Mouse (Mus musculus): Measurements from ENCODE around the gene Btaf1. TPM values are rescaled to one million over a fixed set of nuclear protein-coding genes. Genes with fewer than 3 reads are reported as not detected.
"Not testable (repeated sequence)": the region's sequence is repeated elsewhere in the genome, so short reads cannot be mapped to it uniquely, and the experiment has no call there.

The Btaf1 gene
- total RNA-seq, 4 experiments from 2014 or later: 20.8 to 24.2 (median 22.5) TPM

DNA sequence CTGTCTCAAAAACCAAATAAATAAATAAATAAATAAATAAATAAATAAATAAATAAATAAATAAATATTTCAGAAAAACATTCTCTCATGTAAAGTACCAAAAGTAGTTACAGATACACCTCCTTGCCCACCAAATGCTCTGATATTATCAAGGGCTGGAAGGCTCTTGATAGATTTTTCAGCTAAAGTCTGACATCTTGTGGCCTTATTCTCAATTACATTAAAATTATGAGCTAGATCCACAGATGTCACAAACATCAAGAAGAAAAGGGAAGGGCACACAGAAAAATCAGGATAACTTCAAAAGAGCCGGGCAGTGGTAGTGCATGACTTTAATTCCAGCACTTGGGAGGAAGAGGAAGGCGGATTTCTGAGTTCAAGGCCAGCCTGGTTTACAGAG lies 3.9 kb upstream of the Btaf1 start:
- DNase-seq (ENCODE audit: low spot score in 2 of 2): no peak

DNA sequence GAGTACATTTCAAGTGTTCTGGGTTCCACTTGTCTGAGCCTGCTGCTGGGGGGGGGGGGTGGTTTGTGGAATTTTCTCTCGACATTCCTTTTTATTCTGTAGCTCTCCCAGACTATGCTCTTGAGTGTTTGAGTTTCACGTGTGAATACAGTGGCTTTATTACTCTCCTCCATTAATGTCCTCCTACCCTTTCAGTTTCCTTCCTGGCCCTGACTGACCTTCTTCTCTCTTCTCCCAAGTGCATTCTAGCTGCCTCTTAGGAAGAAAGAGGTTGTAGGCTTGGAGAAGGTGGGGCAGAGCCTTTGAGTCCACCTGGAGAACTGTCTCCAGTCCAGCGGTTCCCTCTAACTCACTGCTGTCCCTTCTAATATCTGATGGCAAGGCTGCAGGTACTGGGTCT lies 2.9 kb upstream of the Btaf1 start:
- DNase-seq (ENCODE audit: low spot score in 2 of 2): no peak

DNA sequence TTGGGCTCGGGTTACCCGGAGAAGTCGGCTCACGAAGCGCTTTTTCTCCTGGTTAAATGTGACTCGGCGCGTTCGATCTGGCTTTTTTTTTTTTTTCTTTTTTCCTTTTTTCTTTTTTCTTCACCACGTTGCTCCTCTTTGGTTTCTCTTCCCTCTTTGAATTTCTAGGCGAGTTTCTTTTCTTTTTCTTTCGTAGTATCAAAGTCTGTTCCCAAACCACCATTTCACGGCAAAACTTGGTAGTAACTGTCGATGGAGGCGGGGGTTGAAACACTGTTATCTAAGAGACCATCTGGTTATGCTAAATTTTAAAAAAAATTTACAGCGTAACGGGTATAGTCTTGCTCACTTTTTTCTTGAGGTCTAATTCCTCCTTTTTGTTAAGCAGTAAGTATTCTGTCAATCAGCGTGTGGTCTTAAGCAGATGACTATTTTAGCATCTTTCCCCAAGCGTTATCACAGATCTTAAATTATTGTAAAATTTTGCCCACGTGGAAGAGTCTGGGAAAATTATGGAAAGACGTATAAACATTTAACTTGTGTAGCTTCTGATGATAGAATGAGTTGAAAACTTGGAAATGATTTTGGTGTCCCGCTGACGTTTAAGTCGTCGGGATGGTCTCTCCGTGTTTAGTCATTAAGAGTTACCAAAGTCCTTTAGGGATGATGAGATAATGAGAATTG lies 816 bp downstream of the Btaf1 start:
- no peak for DNase-seq (ENCODE audit: low spot score in 2 of 2)

DNA sequence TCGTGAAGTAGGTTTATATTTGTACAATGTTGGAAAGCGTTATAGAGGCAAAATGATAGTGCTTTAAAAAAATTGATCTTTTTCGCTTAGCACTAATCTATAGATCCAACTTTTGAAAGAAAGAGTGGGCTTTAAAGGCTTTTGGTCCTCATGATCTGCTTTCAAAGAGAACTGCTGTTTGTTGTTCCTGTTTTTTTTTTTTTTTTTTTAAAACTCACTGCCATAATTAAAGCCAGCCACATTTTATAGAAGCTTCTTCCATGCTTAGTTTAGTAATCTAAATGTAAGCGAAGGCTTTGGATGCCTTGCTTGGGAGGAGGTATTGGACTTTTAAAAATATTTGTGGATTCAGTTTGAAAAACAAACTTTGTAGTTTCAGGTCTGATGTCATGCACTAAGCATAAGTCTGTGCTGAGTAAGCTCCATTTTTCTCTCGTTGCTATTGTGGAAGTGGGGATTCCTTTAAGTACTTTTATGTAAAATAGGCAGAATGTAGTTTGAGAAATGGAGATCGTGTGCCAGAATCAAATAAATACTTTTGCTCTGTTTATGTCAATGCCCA lies 2.0 kb downstream of the Btaf1 start:
- no peak for DNase-seq (ENCODE audit: low spot score in 2 of 2)

DNA sequence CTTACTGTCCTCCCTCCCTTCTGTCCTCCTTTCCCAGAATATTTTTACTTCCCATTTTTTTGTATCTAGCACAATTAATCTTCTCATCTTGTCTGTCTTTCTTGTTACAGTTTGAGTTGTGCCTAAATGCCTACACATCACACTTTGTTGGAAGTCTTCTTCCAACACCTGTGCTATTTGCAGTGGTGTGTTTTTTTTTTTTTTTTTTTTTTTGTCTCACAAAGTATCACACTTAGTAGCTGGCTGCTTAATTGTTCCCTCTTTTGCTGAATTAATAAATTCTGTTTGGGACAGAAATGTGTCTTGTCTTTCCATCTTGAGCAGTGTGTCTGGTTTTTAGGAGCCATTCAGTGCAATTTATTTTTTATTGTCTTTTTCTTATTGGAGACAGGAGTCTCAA lies 3.9 kb downstream of the Btaf1 start:
- no peak for DNase-seq (ENCODE audit: low spot score in 2 of 2)

DNA sequence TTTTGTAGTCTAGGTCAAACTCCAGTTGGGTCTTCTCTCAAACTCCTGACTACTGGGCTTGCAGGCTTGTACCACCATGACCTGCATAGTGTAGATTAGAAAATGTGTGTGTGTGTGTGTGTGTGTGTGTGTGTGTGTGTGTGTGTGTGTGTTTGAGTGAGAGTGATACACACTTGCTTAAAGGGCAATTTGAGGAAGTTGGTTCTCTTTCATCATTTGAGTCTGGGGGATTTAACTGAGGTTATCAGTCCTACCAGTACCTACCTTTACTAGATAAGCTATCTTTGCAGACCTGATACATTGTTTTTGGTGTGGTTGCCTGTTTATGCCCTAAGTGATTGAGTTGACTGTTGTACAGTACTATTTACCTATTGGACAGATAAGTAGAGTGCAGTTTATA lies 6.2 kb downstream of the Btaf1 start:
- DNase-seq (ENCODE audit: low spot score in 2 of 2): no peak

DNA sequence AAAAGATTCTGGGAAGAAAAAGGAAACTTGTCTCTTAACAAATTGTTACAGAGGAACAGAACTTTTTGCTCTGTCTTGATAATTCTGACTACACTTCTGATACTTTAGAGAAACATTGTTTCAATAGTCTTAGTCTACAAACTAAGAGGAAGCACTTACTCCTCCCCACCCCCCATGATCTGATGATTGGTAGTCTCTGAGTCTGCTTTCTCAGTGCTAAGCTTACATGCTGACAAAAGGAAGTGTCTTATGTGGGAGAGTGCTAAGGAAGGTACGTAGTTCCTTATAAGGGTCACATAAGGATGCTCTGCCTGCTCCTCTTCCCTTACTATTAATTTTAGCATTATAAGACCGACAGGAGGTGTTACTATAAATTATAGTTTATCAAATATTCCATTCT lies 6.7 kb downstream of the Btaf1 start:
- no peak for DNase-seq (ENCODE audit: low spot score in 2 of 2)

DNA sequence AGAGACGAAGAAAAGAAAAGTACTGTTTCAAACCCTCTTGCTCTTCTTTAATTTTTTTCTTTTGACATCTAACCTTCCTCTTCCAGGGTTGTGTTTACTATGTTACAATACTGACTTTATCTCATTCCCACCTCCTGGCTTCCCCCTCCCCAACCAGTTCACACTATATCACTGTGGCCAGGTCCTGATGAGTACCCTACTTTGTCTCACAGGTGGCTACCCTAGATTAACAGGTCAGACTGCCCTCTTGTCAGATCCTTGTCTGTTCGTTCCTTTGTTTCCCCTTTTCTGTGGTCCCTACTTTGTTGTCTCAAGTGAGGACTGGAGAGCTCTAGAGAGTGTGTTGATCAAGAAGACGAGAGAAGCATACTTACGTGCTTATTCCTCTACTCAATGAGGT lies 10.4 kb downstream of the Btaf1 start:
- no peak for DNase-seq (ENCODE audit: low spot score in 2 of 2)

DNA sequence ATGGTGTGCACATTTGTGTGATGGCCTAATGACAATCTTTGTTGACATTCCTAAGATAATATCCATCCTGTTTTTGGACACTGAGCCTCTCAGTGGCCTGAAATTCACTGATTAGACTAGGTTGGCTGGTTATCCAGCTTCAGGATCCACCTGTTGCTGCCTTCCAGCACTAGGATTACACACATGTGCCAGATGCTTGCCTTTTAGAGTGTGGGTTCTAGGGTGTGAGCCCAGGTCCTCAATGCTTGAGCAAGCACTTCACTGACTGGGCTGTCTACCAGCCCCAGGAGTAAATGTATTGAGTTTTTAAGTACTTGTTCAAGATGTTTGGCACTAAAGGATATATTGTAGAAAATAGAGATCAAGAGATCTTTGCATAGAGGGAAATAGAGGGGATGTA lies 12.1 kb downstream of the Btaf1 start:
- DNase-seq (ENCODE audit: low spot score in 2 of 2): no peak

DNA sequence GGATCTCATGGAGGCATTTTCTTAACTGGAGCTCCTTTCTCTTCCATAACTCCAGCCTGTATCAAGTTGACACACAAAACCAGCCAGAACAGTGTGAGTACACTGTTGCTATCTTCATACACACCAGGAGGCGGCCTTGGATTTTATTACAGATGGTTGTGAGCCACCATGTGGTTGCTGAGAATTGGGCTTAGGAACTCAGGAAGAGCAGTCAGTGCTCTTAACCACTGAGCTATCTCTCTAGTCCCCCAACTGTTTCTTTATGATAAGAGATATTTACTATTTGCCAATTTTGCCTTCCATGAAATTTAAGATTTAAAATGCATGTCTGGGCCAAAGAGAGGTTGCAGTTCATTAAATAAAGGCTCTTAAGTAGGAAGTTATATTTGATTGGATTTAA lies 14.2 kb downstream of the Btaf1 start:
- no peak for DNase-seq (ENCODE audit: low spot score in 2 of 2)

DNA sequence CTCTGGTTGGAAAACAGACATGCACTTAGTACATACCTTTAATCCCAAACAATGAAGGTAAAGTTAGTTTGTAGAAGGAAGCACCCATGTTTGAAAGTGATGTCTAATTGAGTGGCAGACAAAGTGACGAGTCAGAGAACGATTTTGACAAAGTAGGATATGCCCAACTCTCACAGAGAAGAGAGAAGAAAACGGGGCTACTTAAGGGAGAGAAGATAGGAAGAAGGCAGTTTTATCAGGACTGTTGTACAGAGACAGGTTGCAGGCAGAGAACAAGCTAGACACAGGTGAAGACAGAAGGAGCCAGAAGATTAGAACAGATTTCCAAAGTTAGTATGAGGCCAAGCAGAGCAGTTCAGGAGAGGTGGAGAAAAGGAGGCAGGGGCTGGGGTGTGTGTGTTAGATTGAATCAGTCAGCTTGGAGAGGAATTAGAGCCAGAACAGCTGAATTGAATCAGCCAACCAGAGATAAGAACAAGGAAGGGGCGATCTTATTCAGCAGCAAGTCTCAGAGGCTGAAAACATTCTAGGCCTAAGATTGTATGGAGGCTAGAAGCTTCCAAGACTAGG lies 27.8 kb downstream of the Btaf1 start:
- no peak for DNase-seq (ENCODE audit: low spot score in 2 of 2)

DNA sequence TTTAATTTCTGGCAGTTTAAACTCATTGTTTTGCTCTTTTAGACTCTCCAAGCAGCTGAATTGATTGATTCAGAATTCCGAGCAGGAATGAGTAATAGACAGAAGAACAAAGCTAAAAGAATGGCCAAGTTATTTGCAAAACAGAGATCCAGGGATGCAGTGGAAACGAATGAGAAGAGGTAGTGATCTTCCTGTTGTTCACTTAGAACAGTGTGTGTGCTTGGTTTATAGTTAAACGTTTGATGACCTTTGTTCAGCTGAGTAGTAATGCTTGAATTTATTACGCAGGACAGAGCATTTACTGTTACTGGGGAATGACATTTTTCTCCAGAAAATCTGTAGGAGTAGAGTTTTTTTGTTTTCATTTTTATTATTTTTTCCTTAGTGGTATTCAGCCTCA lies 32.5 kb downstream of the Btaf1 start:
- no peak for DNase-seq (ENCODE audit: low spot score in 2 of 2)

DNA sequence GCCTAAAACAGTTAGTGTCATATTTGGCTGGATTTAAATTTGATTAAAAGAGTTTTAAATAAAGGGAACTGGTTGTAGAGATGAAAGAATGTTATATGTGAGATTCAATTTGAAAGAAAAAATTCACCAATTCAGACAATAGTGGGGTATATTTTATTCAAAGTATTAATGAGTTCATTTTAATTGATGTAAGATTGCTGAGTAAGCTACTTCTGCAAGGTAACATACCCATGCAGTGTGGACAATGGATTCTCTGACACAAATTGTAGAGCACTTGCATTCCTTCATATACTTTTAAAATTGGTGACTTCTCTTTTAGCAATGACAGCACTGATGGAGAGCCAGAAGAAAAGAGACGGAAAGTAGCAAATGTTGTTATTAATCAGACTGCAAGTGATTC lies 35.4 kb downstream of the Btaf1 start:
- no peak for DNase-seq (ENCODE audit: low spot score in 2 of 2)

DNA sequence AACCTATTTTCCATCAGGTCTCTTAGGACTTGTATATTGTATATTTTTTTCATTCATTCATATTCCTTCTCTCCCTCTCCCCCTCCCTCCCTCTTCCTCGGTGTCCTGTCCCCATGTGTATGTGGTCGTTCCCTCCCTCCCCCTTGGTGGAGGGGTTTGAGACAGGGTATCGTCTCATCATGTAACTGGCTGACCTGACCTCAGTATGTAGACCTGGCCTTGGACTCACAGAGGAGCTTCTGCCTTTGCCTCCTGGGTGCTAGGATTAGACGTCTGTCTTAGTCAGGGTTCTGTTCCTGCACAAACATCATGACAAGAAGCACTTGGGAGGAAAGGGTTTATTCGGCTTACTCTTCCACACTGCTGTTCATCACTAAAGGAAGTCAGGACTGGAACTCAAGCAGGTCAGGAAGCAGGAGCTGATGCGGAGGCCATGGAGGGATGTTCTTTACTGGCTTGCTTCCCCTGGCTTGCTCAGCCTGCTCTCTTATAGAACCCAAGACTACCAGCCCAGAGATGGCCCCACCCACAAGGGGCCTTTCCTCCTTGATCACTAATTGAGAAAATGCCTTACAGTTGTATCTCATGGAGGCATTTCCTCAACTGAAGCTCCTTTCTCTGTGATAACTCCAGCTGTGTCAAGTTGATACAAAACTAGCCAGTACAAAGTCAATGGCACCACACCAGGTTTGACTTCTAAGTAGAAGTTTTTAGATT lies 36.8 kb downstream of the Btaf1 start:
- not testable (repeated sequence) for DNase-seq (ENCODE audit: low spot score in 2 of 2)

DNA sequence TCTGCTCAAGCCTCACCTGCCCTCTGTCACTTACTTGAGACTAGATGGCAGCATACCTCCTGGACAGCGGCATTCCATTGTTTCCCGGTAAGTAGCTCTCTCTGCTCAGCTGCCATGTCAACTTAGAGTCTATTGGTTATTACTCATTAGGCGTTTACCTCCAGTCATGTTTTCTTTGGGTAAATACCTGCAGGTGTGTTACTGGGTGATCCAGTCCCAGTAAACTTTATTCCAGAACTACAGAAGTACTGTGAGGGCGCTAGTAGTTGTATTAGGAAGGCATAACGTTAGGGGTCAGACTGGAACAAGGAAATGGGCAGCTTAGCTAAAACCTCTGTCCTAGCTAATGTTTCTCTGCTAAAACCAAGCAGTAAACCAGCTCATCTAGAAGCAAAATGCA lies 78.7 kb downstream of the Btaf1 start:
- DNase-seq (ENCODE audit: low spot score in 2 of 2): no peak

DNA sequence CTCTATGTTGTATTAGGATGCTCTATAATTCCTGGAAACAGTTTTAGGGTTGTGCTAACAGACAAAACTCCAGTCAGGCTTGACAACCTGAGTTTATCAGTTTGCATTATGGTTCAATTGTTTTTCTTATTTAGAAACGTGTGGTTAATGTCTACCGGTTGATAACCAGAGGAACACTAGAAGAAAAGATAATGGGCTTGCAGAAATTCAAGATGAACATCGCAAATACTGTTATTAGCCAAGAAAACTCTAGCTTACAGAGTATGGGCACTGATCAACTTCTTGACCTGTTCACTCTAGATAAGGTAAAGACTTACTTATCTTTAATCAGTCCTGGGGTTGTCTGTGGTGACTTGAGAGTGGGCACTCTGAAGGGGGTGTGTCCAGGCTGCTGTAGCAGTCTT lies 84.0 kb downstream of the Btaf1 start:
- no peak for DNase-seq (ENCODE audit: low spot score in 2 of 2)

DNA sequence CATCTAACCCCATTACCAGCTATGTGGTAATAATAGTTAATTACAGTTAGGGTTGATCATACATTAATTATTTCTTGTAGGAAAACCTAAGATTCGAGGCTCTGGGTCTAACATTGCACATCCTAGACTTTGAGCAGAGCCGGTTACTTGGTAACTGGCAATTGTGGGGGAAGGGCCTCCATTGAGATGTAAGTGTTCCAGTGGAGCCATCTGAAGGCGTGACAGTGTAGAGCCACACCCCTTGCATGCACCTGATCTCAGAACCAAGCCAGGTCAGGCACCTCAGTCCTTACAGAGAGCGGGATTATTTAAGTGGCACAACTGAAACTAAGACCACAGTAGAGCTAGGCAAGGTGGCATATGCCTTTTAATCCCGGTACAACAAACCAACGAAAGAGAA lies 87.6 kb downstream of the Btaf1 start:
- no peak for DNase-seq (ENCODE audit: low spot score in 2 of 2)

DNA sequence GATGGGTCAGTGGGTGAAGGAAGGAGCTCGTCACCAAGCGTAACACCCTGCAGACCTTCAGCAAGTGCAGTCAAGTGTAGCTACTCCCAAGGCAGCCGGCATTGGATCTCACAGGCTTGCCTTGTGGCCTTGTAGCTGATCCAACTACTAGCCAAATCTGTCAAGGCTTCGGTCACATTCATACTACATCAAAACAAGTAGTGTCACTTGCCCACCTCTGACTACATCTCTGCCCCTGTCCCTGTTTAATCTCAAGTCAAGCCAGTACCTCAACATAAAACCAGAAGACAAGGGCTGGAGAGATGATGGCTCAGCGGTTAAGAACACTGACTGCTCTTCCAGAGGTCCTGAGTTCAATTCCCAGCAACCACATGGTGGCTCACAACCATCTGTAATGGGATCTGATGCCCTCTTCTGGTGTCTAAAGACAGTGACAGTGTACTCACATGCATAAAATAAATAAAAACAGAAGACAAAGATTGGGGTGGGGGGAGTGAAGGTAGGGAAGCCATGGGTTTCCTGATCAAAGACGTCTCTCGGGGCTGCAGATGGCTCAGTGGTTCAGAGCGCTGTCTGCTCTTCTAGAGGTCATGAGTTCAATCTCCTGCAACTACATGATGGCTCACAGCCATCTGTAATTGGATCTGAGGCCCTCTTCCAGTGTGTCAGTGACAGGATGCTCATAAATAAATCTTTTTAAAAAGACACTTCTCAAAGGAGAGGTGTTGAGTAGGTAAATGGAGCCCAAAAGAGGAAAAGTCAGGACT lies 88.5 kb downstream of the Btaf1 start:
- no peak for DNase-seq (ENCODE audit: low spot score in 2 of 2)

DNA sequence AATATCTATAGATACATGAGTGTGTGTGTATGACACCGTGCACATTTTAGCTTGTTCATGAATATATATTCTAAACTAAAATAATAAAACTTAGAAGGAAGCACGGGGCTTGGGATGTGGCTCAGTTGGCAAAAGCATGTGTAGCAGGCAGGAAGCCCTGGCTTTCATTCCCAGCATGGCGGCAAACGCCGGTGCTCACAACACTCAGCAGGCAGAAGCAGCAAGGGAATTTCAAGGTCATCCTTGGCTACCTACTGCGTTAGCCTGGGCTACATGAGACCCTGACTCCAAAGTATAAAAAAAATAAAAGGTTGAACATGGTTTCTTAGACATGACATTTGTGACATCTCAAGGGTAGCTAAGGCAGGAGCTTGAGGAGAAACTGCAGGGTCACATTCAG lies 91.0 kb downstream of the Btaf1 start:
- DNase-seq (ENCODE audit: low spot score in 2 of 2): no peak

DNA sequence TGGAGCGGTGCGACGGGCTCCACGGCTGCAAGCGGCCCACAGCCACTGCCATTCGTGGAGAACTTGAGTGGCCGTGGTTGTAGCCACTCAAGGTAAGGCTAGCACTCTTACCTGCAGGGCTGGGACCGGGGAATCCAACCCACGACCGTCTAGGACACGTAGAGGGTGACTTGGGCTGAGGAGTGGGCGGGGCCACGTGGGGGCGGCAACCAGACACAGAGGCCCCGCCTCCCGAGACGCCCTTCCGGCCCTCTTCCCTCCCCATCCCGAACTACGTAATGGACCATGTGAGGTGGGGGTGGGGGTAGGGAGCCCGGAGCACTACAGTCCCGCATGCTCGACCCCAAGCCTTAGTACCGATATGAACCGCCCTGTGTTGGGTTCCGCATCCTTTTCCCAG lies 92.5 kb downstream of the Btaf1 start:
- DNase-seq (ENCODE audit: low spot score in 2 of 2): peak in 1 of 2 experiments; percentile 63

DNA sequence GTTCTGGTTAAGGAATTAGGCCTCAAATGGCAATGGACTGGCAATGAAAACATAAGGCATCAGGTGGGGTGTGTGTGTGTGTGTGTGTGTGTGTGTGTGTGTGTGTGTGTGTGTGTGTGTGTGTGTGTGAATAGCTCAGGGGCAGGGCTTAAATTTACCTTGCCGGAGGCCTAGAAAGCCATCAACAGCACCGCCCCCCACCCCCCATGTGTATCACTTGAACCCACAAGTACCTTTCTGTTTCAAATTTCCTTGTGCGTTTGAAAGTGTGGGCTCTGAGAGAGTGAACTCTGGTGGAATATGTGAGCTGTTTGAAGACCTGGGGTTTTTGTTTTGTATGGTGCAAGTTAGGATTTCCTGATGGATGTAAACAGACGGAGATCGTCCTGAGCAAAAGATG lies 93.1 kb downstream of the Btaf1 start:
- no peak for DNase-seq (ENCODE audit: low spot score in 2 of 2)

DNA sequence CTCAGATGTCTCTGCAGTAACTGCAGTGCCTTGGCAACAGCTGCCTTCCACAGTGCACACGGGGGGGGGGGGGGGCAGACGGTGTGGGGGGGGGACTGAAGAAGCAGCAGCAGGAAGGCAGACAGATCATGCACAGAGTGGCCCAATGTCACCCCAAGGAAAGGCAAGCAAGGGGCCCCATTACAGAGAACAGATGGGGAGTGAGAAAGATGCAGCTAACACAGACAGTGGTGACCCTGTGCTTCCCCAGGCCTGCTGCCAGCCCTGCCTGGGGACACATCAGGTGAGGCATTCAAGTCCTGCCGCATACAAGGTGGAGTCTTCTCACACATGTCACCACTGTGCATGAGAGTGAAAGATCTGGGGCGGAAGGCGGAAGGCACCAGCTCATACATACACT lies 94.7 kb downstream of the Btaf1 start:
- DNase-seq (ENCODE audit: low spot score in 2 of 2): no peak

Data from left cerebral cortex, adult 8-10 months (tissue).